Comparison of ENCODE assay signal across 14 mouse cellular contexts in genomic region chr14:22406623-22407022, GRCm38 (mm10).
DNase-seq lines count a peak whose midpoint lies in the region; ATAC-seq and TF ChIP-seq lines count a peak whose summit lies in the region.
"Had no signal": no experiment of that assay in that cellular context is flagged by ENCODE, and none has a peak within 500 bp of the region (broad histone marks: within the 10 kb centered on the region; RNA-seq: fewer than 3 reads in every experiment).

No protein-coding gene starts in this region.

- no peaks in the 10 kb centered on the region for H3K4me1 ChIP-seq in heart, adult 2 months (ENCODE audit: control insufficient read depth, insufficient read depth, low read length)
- H3K4me1 ChIP-seq in heart, embryonic 12.5 days (replicated peaks), result no peaks in the 10 kb centered on the region
- peaks cover 46% of the 10 kb centered on the region for H3K4me1 ChIP-seq in limb, embryonic 10.5 days
- no peaks in the 10 kb centered on the region for H3K4me1 ChIP-seq in liver, postnatal 0 days (ENCODE audit: insufficient read depth)
- H3K4me1 ChIP-seq: embryonic facial prominence, embryonic 13.5 days; heart, embryonic 13.5 days had no signal

- no peak overlapping the region for H3K27ac ChIP-seq in heart, adult 2 months
- no peak overlapping the region for H3K27ac ChIP-seq in heart, embryonic 12.5 days (ENCODE audit: poor library complexity, severe bottlenecking)
- peak overlapping the region; percentile 42; the same call in 1 of the 2 replicates for H3K27ac ChIP-seq in limb, embryonic 10.5 days
- H3K27ac ChIP-seq in liver, postnatal 0 days (ENCODE audit: low read depth), result no peak overlapping the region
- H3K27ac ChIP-seq: embryonic facial prominence, embryonic 13.5 days; heart, embryonic 13.5 days; hindbrain, embryonic 15.5 days; liver, embryonic 14.5 days; neural tube, embryonic 12.5 days had no signal

- TF ChIP-seq POLR2A in heart, adult 2 months (IDR thresholded peaks at IDR 0.05; ENCODE audit: insufficient read depth, low read depth, low read length), result no peak

- H3K79me2 ChIP-seq in heart, adult 2 months (replicated peaks; ENCODE audit: control insufficient read depth, insufficient read depth, low read length), result no peaks in the 10 kb centered on the region

- TF ChIP-seq EP300 in heart, adult 2 months (IDR thresholded peaks at IDR 0.05; ENCODE audit: insufficient read depth, low read depth, low read length), result no peak
- no peak for TF ChIP-seq EP300 in liver, postnatal 0 days (IDR thresholded peaks at IDR 0.05; ENCODE audit: low read depth)

- no peak for ATAC-seq in heart, embryonic 12.5 days (ENCODE audit: insufficient number of reproducible peaks, low FRiP score)
- no peak for ATAC-seq in liver, postnatal 0 days

- WGBS in heart, adult 2 months, result 63% methylated on average over 5 of the region's 5 CpGs
- WGBS in heart, embryonic 12.5 days, result 73% methylated on average over 5 of the region's 5 CpGs
- 84% methylated on average over 5 of the region's 5 CpGs for WGBS in limb, embryonic 10.5 days
- WGBS in liver, postnatal 0 days (ENCODE audit: insufficient replicate concordance), result 69% methylated on average over 5 of the region's 5 CpGs

- no peaks in the 10 kb centered on the region for H3K27me3 ChIP-seq in heart, adult 2 months (ENCODE audit: control insufficient read depth, insufficient read depth, low read length)
- H3K27me3 ChIP-seq in heart, embryonic 12.5 days (replicated peaks), result no peaks in the 10 kb centered on the region
- H3K27me3 ChIP-seq in limb, embryonic 10.5 days (ENCODE audit: low read depth, poor library complexity, severe bottlenecking), result peaks cover 31% of the 10 kb centered on the region
- no peaks in the 10 kb centered on the region for H3K27me3 ChIP-seq in liver, postnatal 0 days (ENCODE audit: insufficient read depth, low read length)
- H3K27me3 ChIP-seq: embryonic facial prominence, embryonic 13.5 days; hindbrain, embryonic 15.5 days; neural tube, embryonic 12.5 days had no signal

- intact Hi-C loops in heart, adult 2 months (cut with DNase I), result no loop called here

- no peak overlapping the region for H3K4me2 ChIP-seq in heart, embryonic 12.5 days
- no peak overlapping the region for H3K4me2 ChIP-seq in liver, postnatal 0 days (ENCODE audit: low read depth, low read length)
- H3K4me2 ChIP-seq: embryonic facial prominence, embryonic 13.5 days; heart, embryonic 13.5 days; hindbrain, embryonic 15.5 days; neural tube, embryonic 12.5 days had no signal

- peak; percentile 25 to 46 for DNase-seq in heart, adult 2 months
- DNase-seq in heart, adult 9 months (ENCODE audit: low spot score in 2 of 2), result peak; percentile 21 to 28
- DNase-seq in limb, embryonic 10.5 days (ENCODE audit: low spot score), result no peak
- DNase-seq in lung, postnatal 4 days, result peak; percentile 13 to 51
- DNase-seq in liver, postnatal 0 days, result no peak
- DNase-seq in ovary, postnatal 14 days (ENCODE audit: low spot score), result no peak
- DNase-seq: kidney, adult 8-10 months; right cerebral cortex, postnatal 4 days had no signal

- H3K9ac ChIP-seq in heart, adult 2 months (ENCODE audit: low read depth, low read length), result no peak overlapping the region
- no peak overlapping the region for H3K9ac ChIP-seq in heart, embryonic 12.5 days
- H3K9ac ChIP-seq in liver, postnatal 0 days (replicated peaks), result no peak overlapping the region
- H3K9ac ChIP-seq: embryonic facial prominence, embryonic 13.5 days; heart, embryonic 13.5 days; hindbrain, embryonic 15.5 days; liver, embryonic 14.5 days; neural tube, embryonic 12.5 days had no signal

- H3K9me3 ChIP-seq in heart, embryonic 12.5 days (replicated peaks), result no peaks in the 10 kb centered on the region
- H3K9me3 ChIP-seq in limb, embryonic 10.5 days (replicated peaks), result no peaks in the 10 kb centered on the region
- H3K9me3 ChIP-seq in liver, postnatal 0 days (ENCODE audit: low read length), result no peaks in the 10 kb centered on the region
- H3K9me3 ChIP-seq: embryonic facial prominence, embryonic 13.5 days; heart, embryonic 13.5 days; hindbrain, embryonic 15.5 days; neural tube, embryonic 12.5 days had no signal

- H3K4me3 ChIP-seq in heart, adult 2 months, result no peak overlapping the region
- H3K4me3 ChIP-seq in heart, embryonic 12.5 days, result no peak overlapping the region
- no peak overlapping the region for H3K4me3 ChIP-seq in limb, embryonic 10.5 days
- no peak overlapping the region for H3K4me3 ChIP-seq in liver, postnatal 0 days (ENCODE audit: low read depth, low read length)
- H3K4me3 ChIP-seq: embryonic facial prominence, embryonic 13.5 days; heart, embryonic 13.5 days; hindbrain, embryonic 15.5 days; neural tube, embryonic 12.5 days had no signal

- no peaks in the 10 kb centered on the region for H3K36me3 ChIP-seq in heart, adult 2 months (ENCODE audit: control insufficient read depth, insufficient read depth, low read length)
- no peaks in the 10 kb centered on the region for H3K36me3 ChIP-seq in heart, embryonic 12.5 days
- H3K36me3 ChIP-seq in limb, embryonic 10.5 days, result no peaks in the 10 kb centered on the region
- no peaks in the 10 kb centered on the region for H3K36me3 ChIP-seq in liver, postnatal 0 days (replicated peaks; ENCODE audit: insufficient read depth, low read length)
- H3K36me3 ChIP-seq: embryonic facial prominence, embryonic 13.5 days; heart, embryonic 13.5 days; hindbrain, embryonic 15.5 days; neural tube, embryonic 12.5 days had no signal

- TF ChIP-seq CTCF in heart, adult 2 months (IDR thresholded peaks at IDR 0.05), result no peak
- TF ChIP-seq CTCF in liver, postnatal 0 days (IDR thresholded peaks at IDR 0.05; ENCODE audit: low read depth), result no peak

Comparison
In these comparisons a context has a peak if more than half of its experiments do, and no peak if none do; other contexts are left out.
1. DNase-seq: peak in heart, adult 2 months (2 of 2), heart, adult 9 months (2 of 2) and lung, postnatal 4 days (2 of 2); none in limb, embryonic 10.5 days (single experiment), liver, postnatal 0 days (single experiment) and ovary, postnatal 14 days (single experiment).